Mouse (Mus musculus): ENCODE results near the gene Olfr1062.

- TF ChIP-seq POLR2A (IDR thresholded peaks at IDR 0.05; ENCODE audit: borderline replicate concordance, insufficient read depth, low read length) (no peak), CTCF (IDR thresholded peaks at IDR 0.05; ENCODE audit: borderline replicate concordance, insufficient read depth, low read depth, low read length) (no peak)
Measured at GRCm38 (mm10) chr2:86413950-86414349, 12.6 kb downstream of the Olfr1062 start, which contains the start of gene Olfr1061.
